Mouse (Mus musculus): ENCODE data around the gene Olfr108.

DNA sequence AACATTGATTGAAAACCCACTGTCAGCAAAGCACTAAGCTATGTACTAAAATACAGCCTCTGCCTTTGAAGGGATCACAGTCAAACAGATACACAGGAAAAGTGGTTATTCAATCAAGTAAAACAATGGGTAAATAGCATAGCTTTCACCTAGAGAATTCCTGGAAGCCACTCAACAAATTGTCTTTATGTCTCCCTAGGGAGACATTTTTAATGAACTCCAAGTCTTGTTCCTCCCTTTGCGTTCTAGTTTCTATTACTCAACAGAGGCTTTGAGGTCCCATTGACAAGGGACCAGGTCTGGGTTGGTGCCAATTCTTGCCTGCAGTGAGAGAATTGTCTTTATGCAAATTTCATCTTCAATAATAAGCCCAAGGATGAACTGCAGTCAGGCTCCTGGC lies at the start of gene Olfr108:
- TF ChIP-seq TAL1 (IDR thresholded peaks at IDR 0.05; ENCODE audit: low read length) (no peak), GATA1 (IDR thresholded peaks at IDR 0.05; ENCODE audit: low read length) (no peak)

Measured in erythroblast, embryonic 14.5 days (primary cell).